Mouse (Mus musculus): ENCODE measurements around the gene Ndufaf2.

DNA sequence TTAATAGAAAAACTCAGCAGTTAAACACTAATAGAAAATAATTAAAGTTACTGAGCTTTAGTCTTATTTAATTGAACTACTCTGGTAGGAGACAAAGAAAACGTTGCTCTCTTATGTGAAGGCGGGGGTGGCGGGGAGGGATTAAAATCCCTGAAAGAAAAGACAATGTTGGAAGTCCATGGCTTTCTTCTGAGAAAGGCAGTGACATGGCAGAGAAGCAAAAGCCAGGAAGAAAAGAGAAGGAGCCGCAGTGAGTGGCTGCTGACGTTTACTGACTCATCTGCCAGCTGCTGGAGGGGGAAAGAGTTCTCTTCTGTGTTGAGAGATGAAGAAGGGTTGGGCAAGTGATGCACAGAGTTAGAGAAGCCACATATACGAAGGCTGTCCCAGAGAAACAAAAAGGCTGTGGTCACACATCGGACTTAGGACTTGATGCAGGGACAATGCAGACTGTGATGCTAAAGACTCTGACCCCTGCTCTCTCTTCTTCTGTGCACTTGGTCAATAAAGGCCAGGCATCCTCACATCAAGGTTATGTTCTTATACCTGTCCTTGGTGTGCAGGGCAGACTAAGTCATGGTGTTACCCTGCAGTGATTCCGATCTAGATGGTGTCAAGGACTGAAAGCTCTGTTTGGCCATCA lies 97.4 kb downstream of the Ndufaf2 start:
- no peak for TF ChIP-seq CTCF (IDR thresholded peaks at IDR 0.05; ENCODE audit: low read depth, low read length)
- no peak for TF ChIP-seq GATA1 (IDR thresholded peaks at IDR 0.05; ENCODE audit: borderline replicate concordance, low read length)
- no peak for TF ChIP-seq TAL1 (conservative IDR thresholded peaks at IDR 0.05; ENCODE audit: low read depth, low read length)
